Mouse (Mus musculus) olfactory bulb, adult 2 months (tissue): ENCODE measurements around the gene Emid1.

Source experiments
- CTCF ChIP-seq: fragments of 200-500 bp; IDR thresholded peaks from 2 replicates; pipeline ENCODE4 v1.5.1; 2012; ENCODE audit warnings: low read depth, mild to moderate bottlenecking, low read length, moderate library complexity; ENCODE audit not compliant: insufficient read depth
- POLR2A ChIP-seq: fragments of 200-500 bp; IDR thresholded peaks from 2 replicates; pipeline ENCODE4 v1.6.1; 2012; ENCODE audit warnings: mild to moderate bottlenecking, low read depth, low read length, moderate library complexity; ENCODE audit not compliant: insufficient read depth

- TF ChIP-seq CTCF: no peak
- no peak for TF ChIP-seq POLR2A
These were observed 23.8 kb upstream of the Emid1 start for GRCm38 (mm10) chr11:5175866-5176265.
